Mouse (Mus musculus): ENCODE results near the gene Naip2.

DNA sequence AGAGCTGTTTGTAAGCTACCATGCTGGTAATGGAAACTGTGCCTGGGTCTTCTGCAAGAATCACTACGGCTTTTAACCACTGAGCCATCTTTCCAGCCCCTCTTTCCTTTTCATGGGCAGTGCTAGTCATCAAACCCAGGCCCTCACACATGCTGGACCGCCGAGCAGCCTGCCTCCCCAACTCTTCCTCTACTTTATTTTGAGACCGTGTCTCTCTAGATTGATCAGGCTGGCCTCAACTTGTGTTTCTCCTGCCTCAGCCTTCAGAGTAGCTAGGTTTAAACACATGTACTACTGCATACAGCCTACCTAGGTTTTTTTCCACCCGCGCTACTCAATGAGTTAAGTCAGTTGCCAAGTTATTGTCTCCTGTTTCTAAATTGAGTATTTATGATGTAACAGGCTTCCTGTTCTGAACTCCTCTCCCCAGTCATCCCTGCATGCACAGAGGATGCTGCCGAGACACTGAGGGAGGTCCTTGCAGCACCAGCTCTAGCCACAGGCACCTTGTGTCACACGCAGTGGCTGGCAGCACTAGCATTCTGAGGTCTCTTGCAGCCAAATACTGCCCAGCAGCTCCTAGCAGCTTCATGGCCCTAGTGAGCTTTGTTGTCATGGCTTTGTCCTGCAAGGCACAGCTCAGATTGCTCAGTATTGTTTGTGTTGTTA is 60.1 kb downstream of the Naip2 start:
- TF ChIP-seq POLR2A (IDR thresholded peaks at IDR 0.05; ENCODE audit: extremely low read depth, insufficient read depth, low read length) (no peak), CTCF (IDR thresholded peaks at IDR 0.05; ENCODE audit: low read depth, low read length) (no peak)
